Mouse (Mus musculus) liver, embryonic 11.5 days (tissue): ENCODE results near the gene Hsd3b7. TPM values are rescaled to one million over a fixed set of nuclear protein-coding genes. Genes with fewer than 3 reads are reported as not detected.
A peak's percentile ranks its signal among the peaks of the same experiment; 100 is the strongest.

ENCODE experiments used
- ATAC-seq: fragments of 200-750 bp; cut with Nextera tagmentation; replicated peaks from 2 replicates; pipeline ENCODE4 v1.8.0; 2017; ENCODE audit warnings: moderate number of reproducible peaks, mild to moderate bottlenecking, moderate TSS enrichment, moderate library complexity; ENCODE audit not compliant: low FRiP score
- DNase-seq: peaks from one replicate; pipeline ENCODE4 v3.0.0-alpha.2; 2017; ENCODE audit warnings: low spot score
- H3K27ac ChIP-seq: fragments of 300-500 bp; sonication (generic); 2 replicates; pipeline ENCODE4 v1.5.1; 2014; ENCODE audit warnings: mild to moderate bottlenecking, low read depth, low read length, control low read depth
- H3K27me3 ChIP-seq: fragments of 300-500 bp; sonication (generic); replicated peaks from 2 replicates; pipeline ENCODE4 v1.6.1; 2014; ENCODE audit warnings: low read length, mixed read lengths; ENCODE audit not compliant: control insufficient read depth, insufficient read depth
- H3K36me3 ChIP-seq: fragments of 300-500 bp; sonication (generic); 2 replicates; pipeline ENCODE4 v1.6.1; 2014; ENCODE audit warnings: mild to moderate bottlenecking, low read length, moderate library complexity, mixed read lengths; ENCODE audit not compliant: control insufficient read depth, insufficient read depth
- H3K4me1 ChIP-seq: fragments of 300-500 bp; sonication (generic); replicated peaks from 2 replicates; pipeline ENCODE4 v1.6.1; 2014; ENCODE audit warnings: low read length, mixed read lengths; ENCODE audit not compliant: control insufficient read depth, insufficient read depth
- H3K4me2 ChIP-seq: fragments of 300-500 bp; sonication (generic); 2 replicates; pipeline ENCODE4 v1.6.1; 2014; ENCODE audit warnings: mild to moderate bottlenecking, control low read depth, moderate library complexity
- H3K4me3 ChIP-seq: fragments of 300-500 bp; sonication (generic); 2 replicates; pipeline ENCODE4 v1.5.1; 2014; ENCODE audit warnings: low read depth, low read length, control low read depth
- H3K9ac ChIP-seq: fragments of 300-500 bp; sonication (generic); 2 replicates; pipeline ENCODE4 v1.6.1; 2014; ENCODE audit warnings: low read depth, low read length, control low read depth
- H3K9me3 ChIP-seq: fragments of 300-500 bp; sonication (generic); 2 replicates; pipeline ENCODE4 v1.6.1; 2016; ENCODE audit warnings: low read length, inconsistent platforms, mixed read lengths; ENCODE audit not compliant: control insufficient read depth
- WGBS: fragments of 180-500 bp; shearing (Covaris S2); extraction: QIAGEN DNeasy Blood & Tissue Kit; methylation state at CpG from one replicate; pipeline ENCODE4 v1.1.7; 2014; 5-methylcytosine and 5-hydroxymethylcytosine counted together
- polyA plus RNA-seq: library from polyadenylated mRNA; unstranded; fragments of >200 nt; fragmentation: Nextera tagmentation; extraction: Ambion mirVana; gene quantifications from 2 replicates; pipeline ENCODE4 v1.2.1, GENCODE M21; 2014

Hsd3b7 gene
- polyA plus RNA-seq, 1 experiment from 2014 or later, result 32.4 TPM

DNA sequence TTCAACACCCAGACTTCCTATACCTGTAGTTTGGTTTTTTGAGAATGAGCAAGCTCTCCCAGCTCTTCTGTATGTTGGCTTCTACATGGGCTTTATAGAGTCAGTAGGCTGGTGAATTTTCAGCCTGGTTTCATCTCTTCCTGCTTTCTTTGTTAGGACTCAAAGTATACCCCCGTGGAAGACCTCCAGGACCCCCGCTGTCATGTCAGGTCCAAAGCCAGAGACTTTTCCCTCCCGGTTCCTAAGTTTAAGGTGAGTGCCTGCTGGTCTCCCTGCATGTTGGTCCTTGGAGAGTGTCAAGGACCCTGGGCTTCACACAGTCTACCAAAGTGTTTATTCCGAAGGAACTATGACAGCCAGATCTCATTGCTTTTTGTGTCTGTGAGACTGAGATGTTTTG is 22.1 kb upstream of the Hsd3b7 start:
- no peaks in the 10 kb centered on the region for H3K9me3 ChIP-seq
- no peaks in the 10 kb centered on the region for H3K27me3 ChIP-seq
- H3K9ac ChIP-seq, result peak overlapping the region; percentile 96
- DNase-seq (no peak), ATAC-seq (no peak)
- H3K4me3 ChIP-seq, result peak overlapping the region; percentile 98
- peak overlapping the region; percentile 94 for H3K4me2 ChIP-seq
- WGBS, result 82% methylated on average over 4 of the region's 4 CpGs
- peaks cover 24% of the 10 kb centered on the region for H3K36me3 ChIP-seq
- peaks cover 20% of the 10 kb centered on the region for H3K4me1 ChIP-seq
- H3K27ac ChIP-seq, result no peak overlapping the region

DNA sequence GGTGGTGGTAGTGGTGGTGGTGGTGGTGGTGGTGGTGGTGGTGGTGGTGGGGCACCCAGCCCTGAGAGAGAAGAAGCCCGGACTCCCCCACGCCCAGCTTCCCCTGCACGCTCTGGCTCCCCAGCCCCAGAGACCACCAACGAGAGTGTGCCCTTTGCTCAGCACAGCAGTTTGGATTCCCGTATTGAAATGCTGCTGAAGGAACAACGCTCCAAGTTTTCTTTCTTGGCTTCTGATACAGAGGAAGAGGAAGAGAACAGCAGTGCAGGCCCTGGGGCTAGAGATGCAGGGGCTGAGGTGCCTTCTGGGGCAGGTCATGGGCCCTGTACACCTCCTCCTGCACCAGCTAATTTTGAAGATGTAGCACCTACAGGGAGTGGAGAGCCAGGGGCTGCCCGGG is 15.1 kb upstream of the Hsd3b7 start, which contains the start of gene Gm49388:
TSS of gene Gm49388 (plus strand) at position 301 of the 400 bp plus-strand sequence.
- no peak within 1 kb of the TSS for H3K4me3 ChIP-seq
- H3K9me3 ChIP-seq, result no peaks in the 10 kb centered on the region
- DNase-seq (no peak), ATAC-seq (no peak)
- H3K27ac ChIP-seq, result no peak within 1 kb of the TSS; the same call in 1 of the 2 replicates
- no peaks in the 10 kb centered on the region for H3K4me1 ChIP-seq
- H3K27me3 ChIP-seq, result no peaks in the 10 kb centered on the region
- no peak within 1 kb of the TSS for H3K4me2 ChIP-seq
- H3K36me3 ChIP-seq, result peaks cover 75% of the 10 kb centered on the region
- 95% methylated on average over 7 of the region's 7 CpGs for WGBS
- no peak within 1 kb of the TSS for H3K9ac ChIP-seq

DNA sequence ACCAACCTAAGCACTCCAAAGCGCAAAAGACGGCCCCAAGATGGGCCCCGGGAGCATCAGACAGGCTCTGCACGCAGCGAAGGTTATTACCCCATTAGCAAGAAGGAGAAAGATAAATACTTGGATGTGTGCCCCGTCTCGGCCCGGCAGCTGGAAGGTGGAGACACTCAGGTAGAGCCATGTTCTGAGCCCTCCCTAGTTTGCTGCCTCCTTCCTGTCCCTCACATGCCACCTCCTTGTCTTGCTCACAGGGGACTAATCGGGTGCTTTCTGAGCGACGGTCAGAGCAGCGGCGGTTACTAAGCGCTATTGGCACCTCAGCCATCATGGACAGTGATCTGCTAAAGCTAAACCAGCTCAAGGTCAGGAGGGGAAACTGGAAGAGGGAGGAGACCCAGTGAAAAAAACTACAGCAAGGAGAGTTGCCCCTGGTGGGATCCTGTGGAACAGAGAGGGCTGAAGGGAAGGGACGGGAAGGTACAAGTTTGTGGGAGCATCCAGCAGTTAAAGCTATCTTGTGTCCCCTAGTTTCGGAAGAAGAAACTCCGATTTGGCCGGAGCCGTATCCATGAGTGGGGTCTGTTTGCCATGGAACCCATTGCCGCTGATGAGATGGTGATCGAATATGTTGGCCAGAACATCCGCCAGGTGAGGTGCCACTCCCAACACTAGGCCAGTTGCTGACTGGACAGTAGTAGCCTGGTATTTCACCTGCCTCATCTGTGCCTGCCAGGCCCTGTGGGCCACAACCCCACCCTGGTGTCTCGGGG is 3.1 kb upstream of the Hsd3b7 start:
- Histone ChIP-seq H3K9ac (no peak overlapping the region), H3K27me3 (no peaks in the 10 kb centered on the region), H3K27ac (no peak overlapping the region), H3K36me3 (peaks cover 59% of the 10 kb centered on the region), H3K9me3 (no peaks in the 10 kb centered on the region), H3K4me3 (no peak overlapping the region), H3K4me2 (no peak overlapping the region), H3K4me1 (peaks cover 10% of the 10 kb centered on the region)
- ATAC-seq (no peak), DNase-seq (no peak)
- WGBS, result 94% methylated on average over 23 of the region's 23 CpGs

DNA sequence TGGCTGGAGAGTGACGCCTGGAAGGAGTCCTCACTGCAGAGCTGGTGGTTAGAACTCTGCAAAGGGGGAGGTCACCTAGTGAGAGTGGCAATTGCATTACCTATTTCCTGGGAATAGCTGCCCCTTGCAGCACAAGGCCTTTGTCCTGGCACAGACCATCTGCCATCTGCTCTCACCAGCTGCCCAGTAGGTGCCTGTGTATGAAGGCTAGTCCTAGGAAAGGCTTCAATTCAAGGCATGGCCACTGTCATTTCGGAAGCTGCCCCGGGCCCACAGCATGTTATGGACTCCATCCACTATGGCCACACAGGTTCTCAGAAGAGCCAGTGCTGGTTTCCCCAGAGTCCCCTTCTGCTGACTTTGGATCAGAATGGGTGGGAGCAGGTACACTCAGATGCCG is 1.8 kb upstream of the Hsd3b7 start:
- WGBS, result 88% methylated on average over 4 of the region's 4 CpGs
- H3K27ac ChIP-seq, result no peak overlapping the region
- H3K4me2 ChIP-seq, result no peak overlapping the region
- H3K4me3 ChIP-seq, result no peak overlapping the region
- no peak for DNase-seq
- no peaks in the 10 kb centered on the region for H3K27me3 ChIP-seq
- H3K36me3 ChIP-seq, result peaks cover 58% of the 10 kb centered on the region
- ATAC-seq, result no peak
- H3K9me3 ChIP-seq, result no peaks in the 10 kb centered on the region
- no peak overlapping the region for H3K9ac ChIP-seq
- H3K4me1 ChIP-seq, result peaks cover 10% of the 10 kb centered on the region

DNA sequence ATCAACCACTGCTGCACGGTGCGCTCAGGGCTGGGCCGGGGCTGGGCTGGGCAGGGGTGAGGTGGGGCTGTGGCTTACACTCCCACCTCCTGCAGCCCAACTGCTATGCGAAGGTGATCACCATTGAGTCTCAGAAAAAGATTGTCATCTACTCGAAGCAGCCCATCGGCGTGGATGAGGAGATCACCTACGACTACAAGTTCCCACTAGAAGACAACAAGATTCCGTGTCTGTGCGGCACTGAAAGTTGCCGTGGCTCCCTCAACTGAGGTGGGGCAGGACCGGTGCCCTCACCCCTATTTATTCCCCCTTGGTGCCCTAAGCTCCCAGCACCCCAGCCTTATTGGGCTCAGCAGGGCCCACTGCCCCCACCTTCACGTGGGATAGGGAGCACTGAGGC is 1.2 kb upstream of the Hsd3b7 start:
- Histone ChIP-seq H3K4me1 (peaks cover 10% of the 10 kb centered on the region), H3K9ac (no peak overlapping the region), H3K27ac (no peak overlapping the region), H3K4me3 (no peak overlapping the region), H3K36me3 (peaks cover 53% of the 10 kb centered on the region), H3K27me3 (no peaks in the 10 kb centered on the region), H3K4me2 (no peak overlapping the region), H3K9me3 (no peaks in the 10 kb centered on the region)
- no peak for DNase-seq
- 88% methylated on average over 13 of the region's 13 CpGs for WGBS
- no peak for ATAC-seq

DNA sequence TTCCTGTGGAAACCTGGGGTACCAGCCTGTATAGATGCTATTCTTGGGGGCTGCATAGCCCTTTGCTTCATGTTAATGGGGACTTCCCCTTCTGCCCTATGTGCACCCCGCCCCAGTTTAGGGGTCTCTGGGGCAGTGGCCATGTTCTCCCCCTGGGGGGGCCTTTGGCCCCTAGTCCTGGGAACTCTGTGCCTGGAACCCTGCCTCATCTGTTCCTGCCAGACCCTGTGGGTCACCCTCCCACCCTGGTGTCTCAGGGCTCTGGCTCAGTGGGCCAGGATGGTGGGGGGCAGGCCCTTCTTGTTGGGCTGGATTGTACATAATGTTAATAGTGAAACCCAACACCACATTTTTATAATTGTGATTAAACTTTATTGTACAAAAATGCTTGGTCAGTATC is 666 bp upstream of the Hsd3b7 start:
- peaks cover 14% of the 10 kb centered on the region for H3K4me1 ChIP-seq
- ATAC-seq, result no peak
- no peak overlapping the region for H3K9ac ChIP-seq
- no peak overlapping the region for H3K4me3 ChIP-seq
- 77% methylated on average over 1 of the region's 1 CpGs for WGBS
- no peak for DNase-seq
- no peak overlapping the region for H3K27ac ChIP-seq
- peaks cover 53% of the 10 kb centered on the region for H3K36me3 ChIP-seq
- no peaks in the 10 kb centered on the region for H3K27me3 ChIP-seq
- no peak overlapping the region for H3K4me2 ChIP-seq
- H3K9me3 ChIP-seq, result no peaks in the 10 kb centered on the region

DNA sequence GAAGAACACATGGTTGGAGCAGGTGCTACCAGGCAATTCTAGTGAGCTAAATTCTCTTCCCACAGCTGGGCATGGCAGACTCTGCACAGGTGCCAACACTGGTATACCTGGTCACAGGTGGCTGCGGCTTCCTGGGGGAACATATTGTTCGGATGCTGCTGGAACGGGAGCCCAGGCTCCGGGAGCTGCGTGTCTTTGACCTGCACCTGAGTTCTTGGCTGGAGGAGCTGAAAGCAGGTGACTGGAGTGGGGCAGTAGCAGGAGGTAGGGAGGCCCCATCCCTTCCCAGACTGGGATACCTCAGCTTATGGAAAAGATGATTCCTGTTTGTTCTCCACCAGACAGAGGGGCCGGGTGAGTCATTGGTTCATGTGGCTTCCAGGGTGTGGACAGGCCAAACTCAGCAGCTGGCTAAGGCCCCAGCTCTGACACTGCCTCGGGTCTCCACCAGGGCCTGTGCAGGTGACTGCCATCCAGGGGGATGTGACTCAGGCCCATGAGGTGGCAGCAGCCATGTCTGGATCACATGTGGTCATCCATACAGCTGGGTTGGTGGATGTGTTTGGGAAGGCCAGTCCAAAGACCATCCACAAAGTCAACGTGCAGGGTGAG is 712 bp downstream of the Hsd3b7 start:
- peak overlapping the region; percentile 29 for H3K4me3 ChIP-seq
- H3K27me3 ChIP-seq, result no peaks in the 10 kb centered on the region
- peak overlapping the region; percentile 62 for H3K4me2 ChIP-seq
- no peaks in the 10 kb centered on the region for H3K9me3 ChIP-seq
- peak overlapping the region; percentile 50 for H3K9ac ChIP-seq
- ATAC-seq (no peak), DNase-seq (no peak)
- WGBS, result 87% methylated on average over 8 of the region's 8 CpGs
- peaks cover 20% of the 10 kb centered on the region for H3K4me1 ChIP-seq
- peak overlapping the region; percentile 53; the same call in 1 of the 2 replicates for H3K27ac ChIP-seq
- peaks cover 40% of the 10 kb centered on the region for H3K36me3 ChIP-seq

DNA sequence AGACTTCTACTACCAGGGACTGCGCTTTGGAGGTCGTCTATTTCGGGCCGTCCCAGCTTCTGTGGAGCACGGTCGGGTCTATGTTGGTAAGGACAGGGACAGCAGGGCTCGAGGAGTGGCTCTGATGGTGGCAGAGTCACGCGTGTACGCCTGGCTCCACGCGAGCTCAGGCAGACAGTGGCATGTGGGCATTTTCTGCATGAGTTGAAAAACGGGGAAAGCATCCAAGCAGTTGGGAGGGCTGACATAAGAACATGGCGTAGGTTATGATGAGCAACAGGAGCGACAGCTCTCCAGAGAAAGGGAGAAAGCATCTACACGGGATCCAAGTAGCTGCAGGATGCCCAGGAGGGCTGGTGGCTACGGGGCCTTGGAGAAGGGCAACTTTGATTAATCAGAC is 1.9 kb downstream of the Hsd3b7 start:
- no peak for ATAC-seq
- H3K4me1 ChIP-seq, result peaks cover 27% of the 10 kb centered on the region
- 89% methylated on average over 17 of the region's 17 CpGs for WGBS
- H3K27ac ChIP-seq, result no peak overlapping the region
- no peak for DNase-seq
- H3K36me3 ChIP-seq, result peaks cover 33% of the 10 kb centered on the region
- no peaks in the 10 kb centered on the region for H3K27me3 ChIP-seq
- no peak overlapping the region for H3K4me2 ChIP-seq
- no peak overlapping the region for H3K4me3 ChIP-seq
- no peaks in the 10 kb centered on the region for H3K9me3 ChIP-seq
- H3K9ac ChIP-seq, result no peak overlapping the region

DNA sequence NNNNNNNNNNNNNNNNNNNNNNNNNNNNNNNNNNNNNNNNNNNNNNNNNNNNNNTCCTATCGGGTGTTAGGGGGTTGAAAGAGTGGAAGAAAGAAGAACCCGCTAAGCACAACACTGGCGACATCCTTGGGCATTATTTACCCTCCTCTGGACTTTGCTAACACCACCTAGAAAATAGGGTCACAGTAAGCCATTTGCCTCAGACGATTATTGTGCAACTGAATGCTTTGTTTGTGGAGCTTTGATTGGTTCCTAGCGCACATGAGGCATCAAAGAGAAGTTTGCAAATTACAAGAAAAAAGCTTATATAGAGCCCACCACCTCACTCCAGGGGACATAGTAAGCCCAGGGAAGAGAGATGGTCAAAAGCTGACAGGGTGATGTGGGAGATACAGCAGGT is 8.4 kb downstream of the Hsd3b7 start:
- H3K9ac ChIP-seq, result no peak overlapping the region
- peaks cover 25% of the 10 kb centered on the region for H3K4me1 ChIP-seq
- H3K4me2 ChIP-seq, result no peak overlapping the region
- no peak overlapping the region for H3K4me3 ChIP-seq
- no peak for DNase-seq
- H3K9me3 ChIP-seq, result no peaks in the 10 kb centered on the region
- 61% methylated on average over 5 of the region's 5 CpGs for WGBS
- peak overlapping the region; percentile 19; the same call in 1 of the 2 replicates for H3K27ac ChIP-seq
- ATAC-seq, result no peak
- no peaks in the 10 kb centered on the region for H3K27me3 ChIP-seq
- H3K36me3 ChIP-seq, result no peaks in the 10 kb centered on the region; the same call in 1 of the 2 replicates
